22 mouse cellular contexts compared by ENCODE assay signal in genomic region chr19:16755854-16756253, GRCm38 (mm10). TPM values are rescaled to one million over a fixed set of nuclear protein-coding genes. Genes with fewer than 3 reads are reported as not detected.
DNase-seq lines count a peak whose midpoint lies in the region; ATAC-seq and TF ChIP-seq lines count a peak whose summit lies in the region.
"Had no signal": no experiment of that assay in that cellular context is flagged by ENCODE, and none has a peak within 500 bp of the region (broad histone marks: within the 10 kb centered on the region; RNA-seq: fewer than 3 reads in every experiment).

No protein-coding gene starts in this region.

- TF ChIP-seq EP300 in heart, adult 2 months (IDR thresholded peaks at IDR 0.05; ENCODE audit: insufficient read depth, low read depth, low read length), result no peak
- TF ChIP-seq EP300 in stomach, postnatal 0 days (optimal IDR thresholded peaks at IDR 0.05), result no peak

- ATAC-seq in midbrain, postnatal 0 days (ENCODE audit: low FRiP score), result no peak
- no peak for ATAC-seq in stomach, postnatal 0 days (ENCODE audit: low FRiP score, low TSS enrichment)

- no peaks in the 10 kb centered on the region for H3K79me2 ChIP-seq in heart, adult 2 months (replicated peaks; ENCODE audit: control insufficient read depth, insufficient read depth, low read length)

- TF ChIP-seq POLR2A in heart, adult 2 months (IDR thresholded peaks at IDR 0.05; ENCODE audit: insufficient read depth, low read depth, low read length), result no peak

- H3K27ac ChIP-seq in heart, adult 2 months, result no peak overlapping the region
- no peak overlapping the region for H3K27ac ChIP-seq in left cerebral cortex, adult 2 months
- no peak overlapping the region for H3K27ac ChIP-seq in midbrain, postnatal 0 days (ENCODE audit: low read depth, low read length)
- H3K27ac ChIP-seq in midbrain, embryonic 10.5 days (replicated peaks), result no peak overlapping the region
- no peak overlapping the region for H3K27ac ChIP-seq in stomach, postnatal 0 days (replicated peaks)
- H3K27ac ChIP-seq: embryonic facial prominence, embryonic 13.5 days; forebrain, embryonic 10.5 days; heart, embryonic 10.5 days; heart, embryonic 15.5 days; hindbrain, embryonic 13.5 days; kidney, embryonic 15.5 days; limb, embryonic 12.5 days had no signal

- H3K4me3 ChIP-seq in heart, adult 2 months, result no peak overlapping the region
- H3K4me3 ChIP-seq in left cerebral cortex, adult 2 months, result no peak overlapping the region
- H3K4me3 ChIP-seq in midbrain, postnatal 0 days (ENCODE audit: low read depth, low read length), result no peak overlapping the region
- H3K4me3 ChIP-seq in midbrain, embryonic 10.5 days, result no peak overlapping the region
- H3K4me3 ChIP-seq in stomach, postnatal 0 days (ENCODE audit: low read depth, low read length), result no peak overlapping the region
- H3K4me3 ChIP-seq: embryonic facial prominence, embryonic 13.5 days; forebrain, embryonic 10.5 days; heart, embryonic 10.5 days; heart, embryonic 15.5 days; hindbrain, embryonic 13.5 days; kidney, embryonic 15.5 days; limb, embryonic 12.5 days had no signal

- H3K4me2 ChIP-seq in midbrain, postnatal 0 days (ENCODE audit: low read depth, low read length, poor library complexity, severe bottlenecking), result no peak overlapping the region
- H3K4me2 ChIP-seq in stomach, postnatal 0 days (replicated peaks; ENCODE audit: low read depth), result no peak overlapping the region
- H3K4me2 ChIP-seq: embryonic facial prominence, embryonic 13.5 days; heart, embryonic 15.5 days; hindbrain, embryonic 13.5 days; kidney, embryonic 15.5 days; limb, embryonic 12.5 days; liver, embryonic 11.5 days; midbrain, embryonic 11.5 days had no signal

- H3K9me3 ChIP-seq in midbrain, postnatal 0 days (ENCODE audit: low read length), result no peaks in the 10 kb centered on the region
- H3K9me3 ChIP-seq in midbrain, embryonic 10.5 days (replicated peaks), result no peaks in the 10 kb centered on the region
- H3K9me3 ChIP-seq in stomach, postnatal 0 days (ENCODE audit: control insufficient read depth, low read length), result no peaks in the 10 kb centered on the region
- H3K9me3 ChIP-seq: embryonic facial prominence, embryonic 13.5 days; forebrain, embryonic 10.5 days; G1E; heart, embryonic 10.5 days; heart, embryonic 15.5 days; hindbrain, embryonic 13.5 days; kidney, embryonic 15.5 days; limb, embryonic 12.5 days had no signal

- DNase-seq in heart, adult 2 months, result no peak
- DNase-seq in heart, postnatal 4 days, result no peak
- no peak for DNase-seq in left cerebral cortex, adult 2 months (ENCODE audit: extremely low spot score in 1 of 2, low spot score in 2 of 2)
- DNase-seq in left cerebral cortex, adult 11 months (ENCODE audit: low spot score), result no peak
- DNase-seq in midbrain, postnatal 0 days (ENCODE audit: low spot score), result peak; percentile 19
- DNase-seq in midbrain, embryonic 10.5 days (ENCODE audit: low spot score), result no peak
- DNase-seq in stomach, postnatal 0 days (ENCODE audit: low spot score), result no peak
- no peak for DNase-seq in heart, adult 11 months
- DNase-seq: adrenal gland, postnatal 25 days; cerebellum, adult 11-12 months; cerebellum, adult 9-11 months; kidney, adult 18-20 months had no signal

- no peaks in the 10 kb centered on the region for H3K4me1 ChIP-seq in heart, adult 2 months (ENCODE audit: control insufficient read depth, insufficient read depth, low read length)
- no peaks in the 10 kb centered on the region for H3K4me1 ChIP-seq in midbrain, postnatal 0 days (ENCODE audit: insufficient read depth, low read length)
- no peaks in the 10 kb centered on the region for H3K4me1 ChIP-seq in midbrain, embryonic 10.5 days
- H3K4me1 ChIP-seq in stomach, postnatal 0 days (replicated peaks; ENCODE audit: control insufficient read depth, insufficient read depth), result no peaks in the 10 kb centered on the region
- H3K4me1 ChIP-seq: embryonic facial prominence, embryonic 13.5 days; forebrain, embryonic 10.5 days; heart, embryonic 10.5 days; heart, embryonic 15.5 days; hindbrain, embryonic 13.5 days; kidney, embryonic 15.5 days; limb, embryonic 12.5 days had no signal

- peak; percentile 43 for TF ChIP-seq CTCF in heart, adult 2 months (IDR thresholded peaks at IDR 0.05)
- peak; percentile 47 for TF ChIP-seq CTCF in left cerebral cortex, adult 2 months (IDR thresholded peaks at IDR 0.05)
- peak; percentile 57 for TF ChIP-seq CTCF in midbrain, postnatal 0 days (IDR thresholded peaks at IDR 0.05)
- peak; percentile 38; the same call in 1 of the 2 replicates for TF ChIP-seq CTCF in stomach, postnatal 0 days (IDR thresholded peaks at IDR 0.05; ENCODE audit: low read depth)

- no peak overlapping the region for H3K9ac ChIP-seq in heart, adult 2 months (ENCODE audit: low read depth, low read length)
- H3K9ac ChIP-seq in midbrain, postnatal 0 days (replicated peaks; ENCODE audit: low read length, poor library complexity, severe bottlenecking), result no peak overlapping the region
- no peak overlapping the region for H3K9ac ChIP-seq in stomach, postnatal 0 days (ENCODE audit: low read length)
- H3K9ac ChIP-seq: embryonic facial prominence, embryonic 13.5 days; heart, embryonic 15.5 days; hindbrain, embryonic 13.5 days; kidney, embryonic 15.5 days; limb, embryonic 12.5 days had no signal

- no peaks in the 10 kb centered on the region for H3K36me3 ChIP-seq in heart, adult 2 months (ENCODE audit: control insufficient read depth, insufficient read depth, low read length)
- H3K36me3 ChIP-seq in midbrain, postnatal 0 days (ENCODE audit: insufficient read depth, low read length), result no peaks in the 10 kb centered on the region
- no peaks in the 10 kb centered on the region for H3K36me3 ChIP-seq in midbrain, embryonic 10.5 days
- no peaks in the 10 kb centered on the region; the same call in 1 of the 2 replicates for H3K36me3 ChIP-seq in stomach, postnatal 0 days (ENCODE audit: control insufficient read depth, insufficient read depth, low read length)
- H3K36me3 ChIP-seq: embryonic facial prominence, embryonic 13.5 days; heart, embryonic 15.5 days; limb, embryonic 12.5 days had no signal

- intact Hi-C loops in heart, adult 2 months (cut with DNase I), result loop anchor here (2.0 kb wide), 1 partner anchor 29 kb away; no protein-coding TSS in a partner anchor
- intact Hi-C loops in left cerebral cortex, adult 2 months (cut with DNase I), result no loop called here

- H3K27me3 ChIP-seq in heart, adult 2 months (ENCODE audit: control insufficient read depth, insufficient read depth, low read length), result no peaks in the 10 kb centered on the region
- H3K27me3 ChIP-seq in midbrain, postnatal 0 days (ENCODE audit: insufficient read depth, low read length), result no peaks in the 10 kb centered on the region
- no peaks in the 10 kb centered on the region for H3K27me3 ChIP-seq in midbrain, embryonic 10.5 days (ENCODE audit: low read depth, poor library complexity, severe bottlenecking)
- no peaks in the 10 kb centered on the region for H3K27me3 ChIP-seq in stomach, postnatal 0 days (ENCODE audit: control insufficient read depth, insufficient read depth, low read length)
- H3K27me3 ChIP-seq: embryonic facial prominence, embryonic 13.5 days; heart, embryonic 15.5 days; hindbrain, embryonic 13.5 days; kidney, embryonic 15.5 days; limb, embryonic 12.5 days had no signal

RNA-seq across cellular contexts. Expression of gene Vps13a, which starts 24.9 kb away (rescaled TPM):
- 10 to 100 TPM; 31.4 to 34.9 TPM for total RNA-seq in heart, adult 2 months (2021)
- polyA plus RNA-seq in heart, adult 2 months (2012; rRNA removed), result 3.2 and 7.8 TPM in 2 replicates
- 10 to 100 TPM; 24.6 to 27.1 TPM for total RNA-seq in heart, postnatal 4 days (2021)
- 10 to 100 TPM; 83.8 to 86.7 TPM for total RNA-seq in left cerebral cortex, adult 2 months (2021)
- 15.9 and 24.1 TPM in 2 replicates for total RNA-seq in midbrain, postnatal 0 days (2014; rRNA removed)
- polyA plus RNA-seq in midbrain, postnatal 0 days (2015; fragmentation: Nextera tagmentation; extraction: Ambion mirVana), result 5.3 and 6.5 TPM in 2 replicates
- 9.4 and 9.8 TPM in 2 replicates for polyA plus RNA-seq in midbrain, embryonic 10.5 days (2016; fragmentation: Nextera tagmentation; extraction: Ambion mirVana)
- polyA plus RNA-seq in stomach, postnatal 0 days (2015; fragmentation: Nextera tagmentation; extraction: Ambion mirVana), result 5.9 and 6.2 TPM in 2 replicates
